Mouse (Mus musculus) midbrain, embryonic 14.5 days (tissue): ENCODE measurements around the gene Psmd2. TPM values are rescaled to one million over a fixed set of nuclear protein-coding genes. Genes with fewer than 3 reads are reported as not detected.

Experiments
- ATAC-seq: fragments of 200-750 bp; cut with Nextera tagmentation; 2 replicates; pipeline ENCODE4 v1.8.0; 2017; ENCODE audit warnings: moderate number of reproducible peaks, moderate library complexity; ENCODE audit not compliant: low FRiP score, low TSS enrichment
- DNase-seq: peaks from one replicate; pipeline ENCODE4 v3.0.0-alpha.2; 2015
- H3K27ac ChIP-seq: fragments of 300-500 bp; sonication (generic); replicated peaks from 2 replicates; pipeline ENCODE4 v1.5.1; 2014; ENCODE audit warnings: mild to moderate bottlenecking, low read depth, low read length, moderate library complexity
- H3K27me3 ChIP-seq: fragments of 300-500 bp; sonication (generic); 2 replicates; pipeline ENCODE4 v1.6.1; 2014; ENCODE audit warnings: low read length, control low read depth, mixed read lengths; ENCODE audit not compliant: control insufficient read depth, insufficient read depth
- H3K36me3 ChIP-seq: fragments of 300-500 bp; sonication (generic); 2 replicates; pipeline ENCODE4 v1.6.1; 2014; ENCODE audit warnings: low read length, control low read depth; ENCODE audit not compliant: control insufficient read depth, insufficient read depth
- H3K4me1 ChIP-seq: fragments of 300-500 bp; sonication (generic); 2 replicates; pipeline ENCODE4 v1.6.1; 2014; ENCODE audit warnings: mild to moderate bottlenecking, antibody characterized with exemption, low read length, control low read depth; ENCODE audit not compliant: control insufficient read depth, insufficient read depth
- H3K4me2 ChIP-seq: fragments of 300-500 bp; sonication (generic); 2 replicates; pipeline ENCODE4 v1.6.1; 2014; ENCODE audit warnings: mild to moderate bottlenecking, low read length, moderate library complexity
- H3K4me3 ChIP-seq: fragments of 300-500 bp; sonication (generic); replicated peaks from 2 replicates; pipeline ENCODE4 v1.5.1; 2014; ENCODE audit warnings: low read depth, low read length
- H3K9ac ChIP-seq: fragments of 300-500 bp; sonication (generic); replicated peaks from 2 replicates; pipeline ENCODE4 v1.6.1; 2014; ENCODE audit warnings: mild to moderate bottlenecking, low read length, moderate library complexity
- H3K9me3 ChIP-seq: fragments of 300-500 bp; sonication (generic); 2 replicates; pipeline ENCODE4 v1.6.1; 2016; ENCODE audit warnings: low read length, control low read depth, mixed read lengths; ENCODE audit not compliant: control insufficient read depth
- WGBS: fragments of 180-500 bp; shearing (Covaris S2); extraction: QIAGEN DNeasy Blood & Tissue Kit; methylation state at CpG from one replicate; pipeline ENCODE4 v1.1.7; 2014; 5-methylcytosine and 5-hydroxymethylcytosine counted together
- polyA plus RNA-seq: library from polyadenylated mRNA; unstranded; fragments of >200 nt; fragmentation: Nextera tagmentation; extraction: Ambion mirVana; gene quantifications from 2 replicates; pipeline ENCODE4 v1.2.1, GENCODE M21; 2014

The Psmd2 gene
- polyA plus RNA-seq, 1 experiment from 2014 or later = 366 TPM

GRCm38 (mm10) chr16:20692241-20692965 is 41.0 kb downstream of the Psmd2 start:
- DNase-seq (no peak), ATAC-seq (no peak)
- Histone ChIP-seq H3K9ac (peak overlapping the region; percentile 82; the same call in 1 of the 2 replicates), H3K4me1 (peaks cover 31% of the 10 kb centered on the region), H3K4me2 (peak overlapping the region; percentile 81), H3K9me3 (no peaks in the 10 kb centered on the region), H3K36me3 (peaks cover 47% of the 10 kb centered on the region), H3K27ac (peak overlapping the region; percentile 93), H3K4me3 (peak overlapping the region; percentile 57; the same call in 1 of the 2 replicates), H3K27me3 (no peaks in the 10 kb centered on the region)
- 41% methylated on average over 16 of the region's 16 CpGs for WGBS

GRCm38 (mm10) chr16:20693111-20693701 is 41.8 kb downstream of the Psmd2 start, which contains the start of gene Fam131a:
Gene Fam131a, plus strand, starts transcription at chr16:20693241.
- no peaks in the 10 kb centered on the region for H3K9me3 ChIP-seq
- peak within 1 kb of the TSS; percentile 81 for H3K4me2 ChIP-seq
- no peaks in the 10 kb centered on the region for H3K27me3 ChIP-seq
- peaks cover 31% of the 10 kb centered on the region for H3K4me1 ChIP-seq
- H3K36me3 ChIP-seq = peaks cover 39% of the 10 kb centered on the region
- DNase-seq = peak; percentile 96
- H3K9ac ChIP-seq = peak within 1 kb of the TSS; percentile 82
- peak; percentile 94 for ATAC-seq
- under 1% methylated on average over 37 of the region's 37 CpGs for WGBS
- peak within 1 kb of the TSS; percentile 93 for H3K27ac ChIP-seq
- peak within 1 kb of the TSS; percentile 57 for H3K4me3 ChIP-seq

GRCm38 (mm10) chr16:20694781-20695180 is 43.3 kb downstream of the Psmd2 start:
- 0 out of 2 replicates have a peak overlapping the region, but pooled peaks have one; percentile 43 for H3K4me3 ChIP-seq
- DNase-seq = no peak
- peak overlapping the region; percentile 82 for H3K4me2 ChIP-seq

GRCm38 (mm10) chr16:20695622-20696323 is 44.3 kb downstream of the Psmd2 start:
- Histone ChIP-seq H3K4me1 (peaks cover 31% of the 10 kb centered on the region), H3K27ac (peak overlapping the region; percentile 80), H3K36me3 (peaks cover 35% of the 10 kb centered on the region), H3K27me3 (no peaks in the 10 kb centered on the region), H3K4me2 (peak overlapping the region; percentile 82), H3K9ac (peak overlapping the region; percentile 66), H3K4me3 (peak overlapping the region; percentile 43), H3K9me3 (no peaks in the 10 kb centered on the region)
- WGBS = under 1% methylated on average over 46 of the region's 46 CpGs
- peak; percentile 97 for DNase-seq
- peak; percentile 81 for ATAC-seq

More at GRCm38 (mm10) chr16:20694781-20695180, 43.3 kb downstream of the Psmd2 start:
- Histone ChIP-seq H3K9me3 (no peaks in the 10 kb centered on the region), H3K27ac (no peak overlapping the region), H3K36me3 (peaks cover 35% of the 10 kb centered on the region), H3K27me3 (no peaks in the 10 kb centered on the region), H3K9ac (no peak overlapping the region), H3K4me1 (peaks cover 31% of the 10 kb centered on the region)
- 74% methylated on average over 8 of the region's 8 CpGs for WGBS
- ATAC-seq = no peak

- no peak overlapping the region for H3K9ac ChIP-seq
- H3K27me3 ChIP-seq = no peaks in the 10 kb centered on the region
- H3K36me3 ChIP-seq = peaks cover 41% of the 10 kb centered on the region
- WGBS = 81% methylated on average over 5 of the region's 5 CpGs
- no peaks in the 10 kb centered on the region for H3K9me3 ChIP-seq
- no peak for DNase-seq
- no peak overlapping the region for H3K4me2 ChIP-seq
- peaks cover 33% of the 10 kb centered on the region for H3K4me1 ChIP-seq
- no peak overlapping the region for H3K27ac ChIP-seq
- no peak for ATAC-seq
- no peak overlapping the region for H3K4me3 ChIP-seq
These were observed 47.8 kb downstream of the Psmd2 start for GRCm38 (mm10) chr16:20699266-20699665.

- no peak overlapping the region for H3K4me2 ChIP-seq
- ATAC-seq (no peak), DNase-seq (no peak)
- H3K4me1 ChIP-seq = peaks cover 32% of the 10 kb centered on the region
- no peak overlapping the region for H3K4me3 ChIP-seq
- H3K9me3 ChIP-seq = no peaks in the 10 kb centered on the region
- H3K27ac ChIP-seq = no peak overlapping the region
- 32% methylated on average over 5 of the region's 5 CpGs for WGBS
- H3K27me3 ChIP-seq = no peaks in the 10 kb centered on the region
- H3K36me3 ChIP-seq = peaks cover 48% of the 10 kb centered on the region
- H3K9ac ChIP-seq = no peak overlapping the region
These were observed 48.6 kb downstream of the Psmd2 start for GRCm38 (mm10) chr16:20700036-20700435.

- ATAC-seq (no peak), DNase-seq (no peak)
- no peaks in the 10 kb centered on the region for H3K27me3 ChIP-seq
- 29% methylated on average over 7 of the region's 7 CpGs for WGBS
- H3K4me2 ChIP-seq = no peak overlapping the region
- H3K9ac ChIP-seq = no peak overlapping the region
- H3K36me3 ChIP-seq = peaks cover 53% of the 10 kb centered on the region
- H3K4me3 ChIP-seq = no peak overlapping the region
- peaks cover 20% of the 10 kb centered on the region for H3K4me1 ChIP-seq
- peak overlapping the region; percentile 62 for H3K27ac ChIP-seq
- no peaks in the 10 kb centered on the region for H3K9me3 ChIP-seq
These were observed 49.9 kb downstream of the Psmd2 start for GRCm38 (mm10) chr16:20701316-20701715.

- peaks cover 59% of the 10 kb centered on the region for H3K36me3 ChIP-seq
- H3K4me2 ChIP-seq = no peak overlapping the region; the same call in 1 of the 2 replicates
- H3K9ac ChIP-seq = no peak overlapping the region
- peaks cover 14% of the 10 kb centered on the region for H3K4me1 ChIP-seq
- no peak overlapping the region for H3K4me3 ChIP-seq
- H3K9me3 ChIP-seq = no peaks in the 10 kb centered on the region
- H3K27me3 ChIP-seq = no peaks in the 10 kb centered on the region
- H3K27ac ChIP-seq = peak overlapping the region; percentile 62
- WGBS = 9% methylated on average over 12 of the region's 12 CpGs
- no peak for DNase-seq
- ATAC-seq = peak; percentile 19; the same call in 1 of the 2 replicates
These were observed 50.5 kb downstream of the Psmd2 start for GRCm38 (mm10) chr16:20701729-20702521.
